Mouse (Mus musculus): ENCODE measurements around the gene Vezt. TPM values are rescaled to one million over a fixed set of nuclear protein-coding genes. Genes with fewer than 3 reads are reported as not detected.

Vezt gene
- polyA plus RNA-seq, 2 experiments, result 23.8 to 27.7 TPM

- H3K9me3 ChIP-seq (ENCODE audit: control insufficient read depth, low read length), result no peaks in the 10 kb centered on the region
- no peak overlapping the region for H3K9ac ChIP-seq (ENCODE audit: low read depth, low read length, severe bottlenecking)
- H3K27me3 ChIP-seq (ENCODE audit: control insufficient read depth, insufficient read depth, low read length), result no peaks in the 10 kb centered on the region
- H3K4me1 ChIP-seq (ENCODE audit: control insufficient read depth, insufficient read depth, low read length), result peaks cover 7% of the 10 kb centered on the region; the same call in 1 of the 2 replicates
- TF ChIP-seq POLR2A (IDR thresholded peaks at IDR 0.05; ENCODE audit: borderline replicate concordance, extremely low read depth, insufficient read depth, insufficient read length), result no peak
- ATAC-seq (ENCODE audit: low FRiP score, low read depth) (no peak), DNase-seq (ENCODE audit: low spot score) (no peak)
- no peak overlapping the region for H3K4me3 ChIP-seq (replicated peaks; ENCODE audit: low read length)
- no peak overlapping the region for H3K27ac ChIP-seq (replicated peaks; ENCODE audit: low read depth, low read length)
- no peak overlapping the region for H3K4me2 ChIP-seq (replicated peaks; ENCODE audit: low read depth, low read length, severe bottlenecking)
- 27% methylated on average over 5 of the region's 5 CpGs for WGBS
- no peaks in the 10 kb centered on the region for H3K36me3 ChIP-seq (ENCODE audit: control insufficient read depth, insufficient read depth, low read length)
Observed at GRCm38 (mm10) chr10:93909811-93910446, 125.7 kb downstream of the Vezt start.

GRCm38 (mm10) chr10:93909015-93909414 is 126.6 kb downstream of the Vezt start:
- Histone ChIP-seq H3K9ac (ENCODE audit: low read depth, low read length, severe bottlenecking) (no peak overlapping the region), H3K4me1 (ENCODE audit: control insufficient read depth, insufficient read depth, low read length) (0 out of 2 replicates have a peak, but pooled peaks cover 5% of the 10 kb centered on the region), H3K9me3 (ENCODE audit: control insufficient read depth, low read length) (no peaks in the 10 kb centered on the region), H3K4me3 (replicated peaks; ENCODE audit: low read length) (no peak overlapping the region), H3K27ac (replicated peaks; ENCODE audit: low read depth, low read length) (no peak overlapping the region), H3K36me3 (ENCODE audit: control insufficient read depth, insufficient read depth, low read length) (no peaks in the 10 kb centered on the region), H3K4me2 (replicated peaks; ENCODE audit: low read depth, low read length, severe bottlenecking) (no peak overlapping the region), H3K27me3 (ENCODE audit: control insufficient read depth, insufficient read depth, low read length) (no peaks in the 10 kb centered on the region)
- ATAC-seq (ENCODE audit: low FRiP score, low read depth), result no peak
- no peak for DNase-seq (ENCODE audit: low spot score)
- TF ChIP-seq POLR2A (IDR thresholded peaks at IDR 0.05; ENCODE audit: borderline replicate concordance, extremely low read depth, insufficient read depth, insufficient read length), result no peak
- 94% methylated on average over 1 of the region's 1 CpGs for WGBS

GRCm38 (mm10) chr10:93908540-93908939 is 127.1 kb downstream of the Vezt start:
- no peak overlapping the region for H3K27ac ChIP-seq (replicated peaks; ENCODE audit: low read depth, low read length)
- DNase-seq (ENCODE audit: low spot score) (no peak), ATAC-seq (ENCODE audit: low FRiP score, low read depth) (no peak)
- H3K4me1 ChIP-seq (ENCODE audit: control insufficient read depth, insufficient read depth, low read length), result 0 out of 2 replicates have a peak, but pooled peaks cover 5% of the 10 kb centered on the region
- no peak overlapping the region for H3K4me3 ChIP-seq (replicated peaks; ENCODE audit: low read length)
- H3K4me2 ChIP-seq (replicated peaks; ENCODE audit: low read depth, low read length, severe bottlenecking), result no peak overlapping the region
- 87% methylated on average over 7 of the region's 7 CpGs for whole genome bisulfite sequencing
- no peak overlapping the region for H3K9ac ChIP-seq (ENCODE audit: low read depth, low read length, severe bottlenecking)
- no peak for TF ChIP-seq POLR2A (IDR thresholded peaks at IDR 0.05; ENCODE audit: borderline replicate concordance, extremely low read depth, insufficient read depth, insufficient read length)
- H3K36me3 ChIP-seq (ENCODE audit: control insufficient read depth, insufficient read depth, low read length), result no peaks in the 10 kb centered on the region
- H3K9me3 ChIP-seq (ENCODE audit: control insufficient read depth, low read length), result no peaks in the 10 kb centered on the region
- no peaks in the 10 kb centered on the region for H3K27me3 ChIP-seq (ENCODE audit: control insufficient read depth, insufficient read depth, low read length)

GRCm38 (mm10) chr10:93907376-93907775 is 128.2 kb downstream of the Vezt start:
- DNase-seq (ENCODE audit: low spot score) (no peak), ATAC-seq (ENCODE audit: low FRiP score, low read depth) (no peak)
- Histone ChIP-seq H3K9ac (ENCODE audit: low read depth, low read length, severe bottlenecking) (no peak overlapping the region), H3K27ac (replicated peaks; ENCODE audit: low read depth, low read length) (no peak overlapping the region), H3K9me3 (ENCODE audit: control insufficient read depth, low read length) (no peaks in the 10 kb centered on the region), H3K27me3 (ENCODE audit: control insufficient read depth, insufficient read depth, low read length) (no peaks in the 10 kb centered on the region), H3K36me3 (ENCODE audit: control insufficient read depth, insufficient read depth, low read length) (no peaks in the 10 kb centered on the region), H3K4me2 (replicated peaks; ENCODE audit: low read depth, low read length, severe bottlenecking) (no peak overlapping the region), H3K4me3 (replicated peaks; ENCODE audit: low read length) (no peak overlapping the region), H3K4me1 (ENCODE audit: control insufficient read depth, insufficient read depth, low read length) (0 out of 2 replicates have a peak, but pooled peaks cover 5% of the 10 kb centered on the region)
- 25% methylated on average over 10 of the region's 10 CpGs for WGBS
- TF ChIP-seq POLR2A (IDR thresholded peaks at IDR 0.05; ENCODE audit: borderline replicate concordance, extremely low read depth, insufficient read depth, insufficient read length), result no peak

- Histone ChIP-seq H3K4me3 (replicated peaks; ENCODE audit: low read length) (no peak overlapping the region), H3K36me3 (ENCODE audit: control insufficient read depth, insufficient read depth, low read length) (no peaks in the 10 kb centered on the region), H3K9ac (ENCODE audit: low read depth, low read length, severe bottlenecking) (no peak overlapping the region), H3K9me3 (ENCODE audit: control insufficient read depth, low read length) (no peaks in the 10 kb centered on the region), H3K4me1 (ENCODE audit: control insufficient read depth, insufficient read depth, low read length) (no peaks in the 10 kb centered on the region), H3K27ac (replicated peaks; ENCODE audit: low read depth, low read length) (no peak overlapping the region), H3K27me3 (ENCODE audit: control insufficient read depth, insufficient read depth, low read length) (no peaks in the 10 kb centered on the region), H3K4me2 (replicated peaks; ENCODE audit: low read depth, low read length, severe bottlenecking) (no peak overlapping the region)
- DNase-seq (ENCODE audit: low spot score) (no peak), ATAC-seq (ENCODE audit: low FRiP score, low read depth) (no peak)
- no peak for TF ChIP-seq POLR2A (IDR thresholded peaks at IDR 0.05; ENCODE audit: borderline replicate concordance, extremely low read depth, insufficient read depth, insufficient read length)
- 89% methylated on average over 11 of the region's 11 CpGs for WGBS
Observed at GRCm38 (mm10) chr10:93899907-93900306, 135.7 kb downstream of the Vezt start.

Measured in limb, embryonic 14.5 days (tissue).